Mouse (Mus musculus): ENCODE measurements around the gene Vps72. TPM values are rescaled to one million over a fixed set of nuclear protein-coding genes. Genes with fewer than 3 reads are reported as not detected.

The Vps72 gene
- polyA plus RNA-seq, 1 experiment from 2014 or later: 157 TPM

DNA sequence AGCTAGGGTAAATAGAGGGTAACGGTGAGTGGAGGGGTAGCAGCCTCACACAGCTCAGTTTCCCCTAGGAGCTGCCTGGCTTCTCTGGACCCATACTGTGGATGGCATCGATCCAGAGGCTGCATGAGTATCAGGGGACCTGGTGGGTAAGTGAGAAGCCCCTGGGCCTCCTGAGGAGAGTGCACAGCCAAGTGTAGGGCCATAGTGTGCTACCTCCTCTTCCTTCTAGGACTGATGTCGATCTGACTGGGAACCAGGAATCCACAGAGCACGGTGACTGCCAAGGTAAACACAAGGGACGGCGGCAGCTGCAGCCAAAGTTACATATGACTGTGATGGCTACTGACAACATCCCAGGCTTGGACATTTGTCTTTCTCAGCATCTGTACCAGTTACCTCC, 60.3 kb downstream of the Vps72 start:
- H3K9me3 ChIP-seq (ENCODE audit: control insufficient read depth, low read length): no peaks in the 10 kb centered on the region
- no peak overlapping the region for H3K27ac ChIP-seq (ENCODE audit: low read depth, low read length)
- H3K36me3 ChIP-seq (ENCODE audit: control insufficient read depth, insufficient read depth, low read length): peaks cover 69% of the 10 kb centered on the region
- H3K4me3 ChIP-seq (ENCODE audit: low read depth, low read length): no peak overlapping the region
- 81% methylated on average over 6 of the region's 6 CpGs for WGBS
- no peak for ATAC-seq (ENCODE audit: low read depth)
- H3K4me1 ChIP-seq (ENCODE audit: control insufficient read depth, insufficient read depth, low read length): peaks cover 9% of the 10 kb centered on the region; the same call in 1 of the 2 replicates
- no peak overlapping the region for H3K9ac ChIP-seq (replicated peaks; ENCODE audit: low read depth, low read length)
- no peak overlapping the region for H3K4me2 ChIP-seq (ENCODE audit: low read depth, low read length)
- peaks cover 19% of the 10 kb centered on the region for H3K27me3 ChIP-seq (ENCODE audit: control insufficient read depth, insufficient read depth, low read length)

Small RNA genes within 50 kb of the gene (microRNA-seq; reads per million reads assigned to microRNA genes)
- gene Mir8099-1: not detected

Other genes with a start within 250 kb of the Vps72 start
- 344 and 394 TPM in 2 replicates for gene Psmb4, start 224.1 kb upstream of the Vps72 start, polyA plus RNA-seq (2014; fragmentation: Nextera tagmentation; extraction: Ambion mirVana)
- gene Selenbp1, start 178.0 kb upstream of the Vps72 start, polyA plus RNA-seq (2014; fragmentation: Nextera tagmentation; extraction: Ambion mirVana): 11.9 TPM in 2 replicates
- 8.9 and 9.4 TPM in 2 replicates for gene Rfx5, start 156.9 kb upstream of the Vps72 start, polyA plus RNA-seq (2014; fragmentation: Nextera tagmentation; extraction: Ambion mirVana)
- gene Pi4kb, start 136.3 kb upstream of the Vps72 start, polyA plus RNA-seq (2014; fragmentation: Nextera tagmentation; extraction: Ambion mirVana): 23.8 and 26.7 TPM in 2 replicates
- gene Zfp687, start 95.6 kb upstream of the Vps72 start, polyA plus RNA-seq (2014; fragmentation: Nextera tagmentation; extraction: Ambion mirVana): 15.4 and 17.2 TPM in 2 replicates
- 252 and 260 TPM in 2 replicates for gene Psmd4, start 68.4 kb upstream of the Vps72 start, polyA plus RNA-seq (2014; fragmentation: Nextera tagmentation; extraction: Ambion mirVana)
- 11.5 and 12.2 TPM in 2 replicates for gene Pip5k1a, start 4.1 kb upstream of the Vps72 start, polyA plus RNA-seq (2014; fragmentation: Nextera tagmentation; extraction: Ambion mirVana)
- gene Tmod4, start 13.5 kb downstream of the Vps72 start, polyA plus RNA-seq (2014; fragmentation: Nextera tagmentation; extraction: Ambion mirVana): 0.72 and 0.98 TPM in 2 replicates
- 80.8 and 96.9 TPM in 2 replicates for gene Scnm1, start 23.0 kb downstream of the Vps72 start, polyA plus RNA-seq (2014; fragmentation: Nextera tagmentation; extraction: Ambion mirVana)
- gene Lysmd1, start 23.1 kb downstream of the Vps72 start, polyA plus RNA-seq (2014; fragmentation: Nextera tagmentation; extraction: Ambion mirVana): 36.8 and 37.3 TPM in 2 replicates
- 2.1 and 4.1 TPM in 2 replicates for gene Tnfaip8l2, start 31.3 kb downstream of the Vps72 start, polyA plus RNA-seq (2014; fragmentation: Nextera tagmentation; extraction: Ambion mirVana)
- gene Sema6c, start 49.4 kb downstream of the Vps72 start, polyA plus RNA-seq (2014; fragmentation: Nextera tagmentation; extraction: Ambion mirVana): 26.0 and 26.6 TPM in 2 replicates
- 3.4 and 4.7 TPM in 2 replicates for gene Gabpb2, start 106.9 kb downstream of the Vps72 start, polyA plus RNA-seq (2014; fragmentation: Nextera tagmentation; extraction: Ambion mirVana)
- 48.7 and 61.6 TPM in 2 replicates for gene Cdc42se1, start 117.7 kb downstream of the Vps72 start, polyA plus RNA-seq (2014; fragmentation: Nextera tagmentation; extraction: Ambion mirVana)
- 506 and 653 TPM in 2 replicates for gene Mllt11, start 121.1 kb downstream of the Vps72 start, polyA plus RNA-seq (2014; fragmentation: Nextera tagmentation; extraction: Ambion mirVana)
- 0.23 and 0.31 TPM in 2 replicates for gene Gm128, start 130.6 kb downstream of the Vps72 start, polyA plus RNA-seq (2014; fragmentation: Nextera tagmentation; extraction: Ambion mirVana)
- gene Bnipl, start 140.2 kb downstream of the Vps72 start, polyA plus RNA-seq (2014; fragmentation: Nextera tagmentation; extraction: Ambion mirVana): 0.28 TPM in 1 of 2 replicates, not detected in the other
- 37.2 and 47.3 TPM in 2 replicates for gene Mindy1, start 170.3 kb downstream of the Vps72 start, polyA plus RNA-seq (2014; fragmentation: Nextera tagmentation; extraction: Ambion mirVana)
- 59.1 and 66.7 TPM in 2 replicates for gene Prune1, start 171.1 kb downstream of the Vps72 start, polyA plus RNA-seq (2014; fragmentation: Nextera tagmentation; extraction: Ambion mirVana)
- 0.18 and 0.28 TPM in 2 replicates for gene Anxa9, start 196.2 kb downstream of the Vps72 start, polyA plus RNA-seq (2014; fragmentation: Nextera tagmentation; extraction: Ambion mirVana)
- 75.0 and 85.1 TPM in 2 replicates for gene Cers2, start 203.8 kb downstream of the Vps72 start, polyA plus RNA-seq (2014; fragmentation: Nextera tagmentation; extraction: Ambion mirVana)
- 50.4 and 54.3 TPM in 2 replicates for gene Setdb1, start 246.2 kb downstream of the Vps72 start, polyA plus RNA-seq (2014; fragmentation: Nextera tagmentation; extraction: Ambion mirVana)

All from neural tube, embryonic 14.5 days (tissue).